Mouse (Mus musculus): Measurements from ENCODE around the gene Spag6. TPM values are rescaled to one million over a fixed set of nuclear protein-coding genes. Genes with fewer than 3 reads are reported as not detected.

Spag6 gene
- polyA plus RNA-seq, 1 experiment: not detected

GRCm38 (mm10) chr2:18674193-18674902 is 19.5 kb upstream of the Spag6 start:
- Histone ChIP-seq H3K4me3 (ENCODE audit: insufficient read depth, low read depth, low read length) (no peak overlapping the region), H3K4me1 (ENCODE audit: control insufficient read depth, insufficient read depth, low read length) (peaks cover 6% of the 10 kb centered on the region; the same call in 1 of the 2 replicates), H3K27ac (ENCODE audit: insufficient read depth, low read depth, low read length) (no peak overlapping the region)
- WGBS: 90% methylated on average over 4 of the region's 4 CpGs
- TF ChIP-seq CTCF (IDR thresholded peaks at IDR 0.05; ENCODE audit: insufficient read depth, low read depth, low read length): no peak
- TF ChIP-seq POLR2A (IDR thresholded peaks at IDR 0.05; ENCODE audit: insufficient read depth, low read depth, low read length): no peak

- peak overlapping the region; percentile 54 for H3K4me3 ChIP-seq (ENCODE audit: insufficient read depth, low read depth, low read length)
- peaks cover 6% of the 10 kb centered on the region; the same call in 1 of the 2 replicates for H3K4me1 ChIP-seq (ENCODE audit: control insufficient read depth, insufficient read depth, low read length)
- 21% methylated on average over 42 of the region's 42 CpGs for WGBS
- peak overlapping the region; percentile 60; the same call in 1 of the 2 replicates for H3K27ac ChIP-seq (ENCODE audit: insufficient read depth, low read depth, low read length)
- TF ChIP-seq CTCF (IDR thresholded peaks at IDR 0.05; ENCODE audit: insufficient read depth, low read depth, low read length) (no peak), POLR2A (IDR thresholded peaks at IDR 0.05; ENCODE audit: insufficient read depth, low read depth, low read length) (no peak)
Measured at GRCm38 (mm10) chr2:18675681-18676456, 18.0 kb upstream of the Spag6 start.

GRCm38 (mm10) chr2:18676457-18676935 is 17.3 kb upstream of the Spag6 start:
- H3K4me3 ChIP-seq (ENCODE audit: insufficient read depth, low read depth, low read length): peak overlapping the region; percentile 54
- peaks cover 11% of the 10 kb centered on the region for H3K4me1 ChIP-seq (ENCODE audit: control insufficient read depth, insufficient read depth, low read length)
- 4% methylated on average over 50 of the region's 64 CpGs for WGBS
- peak overlapping the region; percentile 60; the same call in 1 of the 2 replicates for H3K27ac ChIP-seq (ENCODE audit: insufficient read depth, low read depth, low read length)
- TF ChIP-seq CTCF (IDR thresholded peaks at IDR 0.05; ENCODE audit: insufficient read depth, low read depth, low read length) (no peak), POLR2A (IDR thresholded peaks at IDR 0.05; ENCODE audit: insufficient read depth, low read depth, low read length) (no peak)

GRCm38 (mm10) chr2:18676936-18677491 is 16.8 kb upstream of the Spag6 start, which contains the start of gene Bmi1:
Gene Bmi1, plus strand, starts transcription at chr2:18677018.
- peaks cover 11% of the 10 kb centered on the region for H3K4me1 ChIP-seq (ENCODE audit: control insufficient read depth, insufficient read depth, low read length)
- under 1% methylated on average over 56 of the region's 77 CpGs for WGBS
- no peak for TF ChIP-seq CTCF (IDR thresholded peaks at IDR 0.05; ENCODE audit: insufficient read depth, low read depth, low read length)
- 0 out of 2 replicates have a peak, but pooled peaks have one; percentile 48 for TF ChIP-seq POLR2A (IDR thresholded peaks at IDR 0.05; ENCODE audit: insufficient read depth, low read depth, low read length)
- H3K27ac ChIP-seq (ENCODE audit: insufficient read depth, low read depth, low read length): peak within 1 kb of the TSS; percentile 85
- H3K4me3 ChIP-seq (ENCODE audit: insufficient read depth, low read depth, low read length): peak within 1 kb of the TSS; percentile 70

- TF ChIP-seq POLR2A (IDR thresholded peaks at IDR 0.05; ENCODE audit: insufficient read depth, low read depth, low read length): no peak
- TF ChIP-seq CTCF (IDR thresholded peaks at IDR 0.05; ENCODE audit: insufficient read depth, low read depth, low read length): no peak
- 18% methylated on average over 55 of the region's 55 CpGs for WGBS
- Histone ChIP-seq H3K27ac (ENCODE audit: insufficient read depth, low read depth, low read length) (0 out of 2 replicates have a peak overlapping the region, but pooled peaks have one; percentile 8), H3K4me3 (ENCODE audit: insufficient read depth, low read depth, low read length) (peak overlapping the region; percentile 70), H3K4me1 (ENCODE audit: control insufficient read depth, insufficient read depth, low read length) (peaks cover 11% of the 10 kb centered on the region)
Measured at GRCm38 (mm10) chr2:18677631-18678471, 16.0 kb upstream of the Spag6 start.

GRCm38 (mm10) chr2:18679701-18680100 is 14.1 kb upstream of the Spag6 start:
- WGBS: 94% methylated on average over 2 of the region's 2 CpGs
- Histone ChIP-seq H3K4me3 (ENCODE audit: insufficient read depth, low read depth, low read length) (no peak overlapping the region), H3K4me1 (ENCODE audit: control insufficient read depth, insufficient read depth, low read length) (peaks cover 11% of the 10 kb centered on the region), H3K27ac (ENCODE audit: insufficient read depth, low read depth, low read length) (no peak overlapping the region)
- TF ChIP-seq CTCF (IDR thresholded peaks at IDR 0.05; ENCODE audit: insufficient read depth, low read depth, low read length) (no peak), POLR2A (IDR thresholded peaks at IDR 0.05; ENCODE audit: insufficient read depth, low read depth, low read length) (no peak)

GRCm38 (mm10) chr2:18680501-18680900 is 13.3 kb upstream of the Spag6 start:
- Histone ChIP-seq H3K27ac (ENCODE audit: insufficient read depth, low read depth, low read length) (no peak overlapping the region), H3K4me1 (ENCODE audit: control insufficient read depth, insufficient read depth, low read length) (peaks cover 11% of the 10 kb centered on the region), H3K4me3 (ENCODE audit: insufficient read depth, low read depth, low read length) (no peak overlapping the region)
- WGBS: 12% methylated on average over 4 of the region's 4 CpGs
- TF ChIP-seq CTCF (IDR thresholded peaks at IDR 0.05; ENCODE audit: insufficient read depth, low read depth, low read length): no peak
- TF ChIP-seq POLR2A (IDR thresholded peaks at IDR 0.05; ENCODE audit: insufficient read depth, low read depth, low read length): no peak

- Histone ChIP-seq H3K27ac (ENCODE audit: insufficient read depth, low read depth, low read length) (no peak overlapping the region), H3K4me3 (ENCODE audit: insufficient read depth, low read depth, low read length) (peak overlapping the region; percentile 25), H3K4me1 (ENCODE audit: control insufficient read depth, insufficient read depth, low read length) (peaks cover 7% of the 10 kb centered on the region)
- TF ChIP-seq POLR2A (IDR thresholded peaks at IDR 0.05; ENCODE audit: insufficient read depth, low read depth, low read length) (0 out of 2 replicates have a peak, but pooled peaks have one; percentile 12), CTCF (IDR thresholded peaks at IDR 0.05; ENCODE audit: insufficient read depth, low read depth, low read length) (no peak)
- WGBS: 15% methylated on average over 29 of the region's 29 CpGs
Measured at GRCm38 (mm10) chr2:18680961-18681360, 12.9 kb upstream of the Spag6 start.

Measured in olfactory bulb, adult 2 months (tissue).